Mouse (Mus musculus) heart, adult 2 months (tissue): ENCODE measurements around the gene Col4a2. TPM values are rescaled to one million over a fixed set of nuclear protein-coding genes. Genes with fewer than 3 reads are reported as not detected.

ENCODE experiments used
- DNase-seq, 2 experiments: peaks; one replicate each; pipeline ENCODE4 v3.0.0; 2021
- H3K27ac ChIP-seq: fragments of 200-600 bp; 2 replicates; pipeline ENCODE4 v1.8.1; 2022
- H3K27me3 ChIP-seq: fragments of 200-500 bp; 2 replicates; pipeline ENCODE4 v1.6.1; 2012; ENCODE audit warnings: mild to moderate bottlenecking, low read length, inconsistent platforms, mixed read lengths; ENCODE audit not compliant: control insufficient read depth, insufficient read depth
- H3K36me3 ChIP-seq: fragments of 200-500 bp; 2 replicates; pipeline ENCODE4 v1.6.1; 2012; ENCODE audit warnings: low read length, inconsistent platforms; ENCODE audit not compliant: control insufficient read depth, insufficient read depth
- H3K4me1 ChIP-seq: fragments of 200-500 bp; 2 replicates; pipeline ENCODE4 v1.6.1; 2011; ENCODE audit warnings: low read length; ENCODE audit not compliant: control insufficient read depth, insufficient read depth
- H3K4me3 ChIP-seq: fragments of 200-600 bp; 2 replicates; pipeline ENCODE4 v1.8.1; 2022
- H3K79me2 ChIP-seq: fragments of 200-500 bp; replicated peaks from 2 replicates; pipeline ENCODE4 v1.6.1; 2012; ENCODE audit warnings: mild to moderate bottlenecking, inconsistent platforms, low read length, moderate library complexity, mixed read lengths; ENCODE audit not compliant: control insufficient read depth, insufficient read depth
- H3K9ac ChIP-seq: fragments of 200-500 bp; 2 replicates; pipeline ENCODE4 v1.6.1; 2012; ENCODE audit warnings: low read depth, mild to moderate bottlenecking, control low read depth, inconsistent platforms, low read length, mixed read lengths
- CTCF ChIP-seq: fragments of 200-600 bp; IDR thresholded peaks from 2 replicates; pipeline ENCODE4 v1.8.1; 2022; ENCODE audit warnings: antibody characterized with exemption, mild to moderate bottlenecking, moderate library complexity
- EP300 ChIP-seq: fragments of 200-500 bp; IDR thresholded peaks from 2 replicates; pipeline ENCODE4 v1.6.1; 2011; ENCODE audit warnings: low read depth, low read length, control low read depth; ENCODE audit not compliant: insufficient read depth
- POLR2A ChIP-seq: fragments of 200-500 bp; IDR thresholded peaks from 2 replicates; pipeline ENCODE4 v1.6.1; 2011; ENCODE audit warnings: mild to moderate bottlenecking, low read depth, low read length, control low read depth; ENCODE audit not compliant: insufficient read depth
- WGBS: fragments of 180-500 bp; shearing (Covaris S2); methylation state at CpG from one replicate; pipeline ENCODE4 v1.1.7; 2018; 5-methylcytosine and 5-hydroxymethylcytosine counted together
- intact Hi-C: fragments of 180-260 bp; cut with DNase I; formaldehyde crosslinking; loops from one replicate; pipeline ENCODE4 v1.15.1; 2025
- polyA plus RNA-seq: library from polyadenylated mRNA; depleted of rRNA; stranded (reverse); fragments of >200 nt; gene quantifications from 2 replicates; pipeline ENCODE4 v1.2.3, GENCODE M21; 2012
- total RNA-seq, 2 experiments: library from RNA; stranded (reverse); gene quantifications; 2 replicates each; pipeline ENCODE4 v1.2.3; 2021

The Col4a2 gene
- total and polyA plus RNA-seq, 3 experiments, result 104 to 172 (median 139) TPM

DNA sequence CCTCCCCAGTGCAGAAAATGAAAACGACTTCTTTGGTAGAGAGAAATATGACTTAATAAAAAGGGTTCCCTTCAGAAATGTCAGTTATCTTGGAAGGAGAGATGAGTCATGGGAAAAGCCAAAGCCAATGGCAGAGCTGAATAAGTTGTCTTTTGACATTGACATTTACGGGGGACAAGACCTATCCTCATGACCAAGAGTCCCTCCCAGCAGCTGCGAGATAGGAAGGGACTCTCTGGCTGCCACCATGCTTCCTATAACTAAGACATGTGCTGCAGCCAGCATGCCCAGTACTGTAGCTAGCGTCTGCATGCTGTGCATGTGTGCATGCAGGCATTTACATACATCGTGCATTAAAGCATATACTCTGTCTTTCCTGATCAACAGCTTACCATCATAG is 53.6 kb downstream of the Col4a2 start:
- no peak for DNase-seq
- TF ChIP-seq CTCF (no peak), POLR2A (no peak), EP300 (no peak)
- H3K36me3 ChIP-seq, result peaks cover 46% of the 10 kb centered on the region
- no peak overlapping the region for H3K4me3 ChIP-seq
- peak overlapping the region; percentile 86 for H3K27ac ChIP-seq
- 40% methylated on average over 5 of the region's 5 CpGs for WGBS
- H3K4me1 ChIP-seq, result peaks cover 49% of the 10 kb centered on the region
- no peaks in the 10 kb centered on the region for H3K27me3 ChIP-seq
- intact Hi-C loops, result loop anchor here (2.0 kb wide), 3 partner anchors 25 to 53 kb away; partner anchors contain the start of genes Col4a1 and Col4a2
- no peaks in the 10 kb centered on the region for H3K79me2 ChIP-seq
- H3K9ac ChIP-seq, result no peak overlapping the region

GRCm38 (mm10) chr8:11366741-11367140 is 54.1 kb downstream of the Col4a2 start:
- Histone ChIP-seq H3K79me2 (no peaks in the 10 kb centered on the region), H3K4me3 (no peak overlapping the region), H3K4me1 (peaks cover 49% of the 10 kb centered on the region), H3K27ac (peak overlapping the region; percentile 86), H3K9ac (peak overlapping the region; percentile 39), H3K36me3 (peaks cover 46% of the 10 kb centered on the region), H3K27me3 (no peaks in the 10 kb centered on the region)
- DNase-seq, result no peak
- TF ChIP-seq CTCF (no peak), EP300 (no peak), POLR2A (no peak)
- 13% methylated on average over 4 of the region's 4 CpGs for WGBS
- intact Hi-C loops, result loop anchor here (2.0 kb wide), 3 partner anchors 26 to 54 kb away; partner anchors contain the start of genes Col4a1 and Col4a2

GRCm38 (mm10) chr8:11367670-11368069 is 55.1 kb downstream of the Col4a2 start:
- Histone ChIP-seq H3K79me2 (no peaks in the 10 kb centered on the region), H3K4me3 (no peak overlapping the region), H3K9ac (no peak overlapping the region), H3K36me3 (peaks cover 46% of the 10 kb centered on the region), H3K4me1 (peaks cover 50% of the 10 kb centered on the region), H3K27ac (peak overlapping the region; percentile 86), H3K27me3 (no peaks in the 10 kb centered on the region)
- intact Hi-C loops, result loop anchor here (2.0 kb wide), 5 partner anchors 15 to 55 kb away; partner anchors contain the start of genes Col4a1 and Col4a2
- no peak for DNase-seq
- TF ChIP-seq EP300, result no peak
- peak; percentile 38 for TF ChIP-seq CTCF
- TF ChIP-seq POLR2A, result no peak
- WGBS, result 56% methylated on average over 5 of the region's 5 CpGs

- Histone ChIP-seq H3K36me3 (peaks cover 41% of the 10 kb centered on the region), H3K27me3 (no peaks in the 10 kb centered on the region), H3K27ac (peak overlapping the region; percentile 83), H3K4me1 (peaks cover 52% of the 10 kb centered on the region), H3K79me2 (no peaks in the 10 kb centered on the region), H3K4me3 (no peak overlapping the region), H3K9ac (no peak overlapping the region)
- TF ChIP-seq EP300, result no peak
- no peak for TF ChIP-seq POLR2A
- 64% methylated on average over 19 of the region's 19 CpGs for WGBS
- intact Hi-C loops, result loop anchor here (2.0 kb wide), 2 partner anchors 13 to 21 kb away; no protein-coding TSS in a partner anchor
- DNase-seq, result peak in 1 of 2 experiments; percentile 47
These were observed 57.1 kb downstream of the Col4a2 start for GRCm38 (mm10) chr8:11369526-11370203.

GRCm38 (mm10) chr8:11371347-11371746 is 58.7 kb downstream of the Col4a2 start:
- 51% methylated on average over 10 of the region's 10 CpGs for WGBS
- no peaks in the 10 kb centered on the region for H3K79me2 ChIP-seq
- no peak overlapping the region for H3K4me3 ChIP-seq
- H3K27ac ChIP-seq, result peak overlapping the region; percentile 83
- intact Hi-C loops, result no loop called here
- H3K36me3 ChIP-seq, result peaks cover 40% of the 10 kb centered on the region
- DNase-seq, result no peak
- TF ChIP-seq POLR2A (no peak), EP300 (no peak), CTCF (no peak)
- peaks cover 54% of the 10 kb centered on the region for H3K4me1 ChIP-seq
- no peaks in the 10 kb centered on the region for H3K27me3 ChIP-seq
- H3K9ac ChIP-seq, result no peak overlapping the region

DNA sequence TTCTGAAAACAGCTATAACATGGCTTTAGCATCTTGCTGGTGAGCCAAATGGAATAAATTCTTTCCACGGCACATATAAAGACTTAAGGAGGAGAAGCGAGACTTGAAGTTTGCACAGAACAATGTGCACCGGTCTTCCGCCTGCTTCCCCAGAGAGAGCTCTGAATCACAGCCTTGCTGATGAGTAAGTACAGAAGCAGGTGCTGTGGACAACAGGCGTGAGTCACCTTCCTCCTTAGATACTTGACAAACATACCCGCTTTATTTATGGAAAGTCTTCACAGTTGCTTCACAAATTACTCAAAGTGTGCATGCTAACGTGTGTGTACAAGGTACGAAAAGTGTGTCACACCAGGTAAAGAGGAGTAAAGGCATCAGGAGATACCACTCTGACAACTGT is 59.5 kb downstream of the Col4a2 start:
- H3K4me3 ChIP-seq, result no peak overlapping the region
- DNase-seq, result peak in 1 of 2 experiments; percentile 57
- peaks cover 51% of the 10 kb centered on the region for H3K4me1 ChIP-seq
- H3K9ac ChIP-seq, result no peak overlapping the region
- H3K79me2 ChIP-seq, result no peaks in the 10 kb centered on the region
- TF ChIP-seq POLR2A (no peak), EP300 (peak; percentile 82)
- intact Hi-C loops, result no loop called here
- 48% methylated on average over 8 of the region's 8 CpGs for WGBS
- no peaks in the 10 kb centered on the region for H3K27me3 ChIP-seq
- H3K27ac ChIP-seq, result peak overlapping the region; percentile 83
- peaks cover 32% of the 10 kb centered on the region for H3K36me3 ChIP-seq
